Mouse (Mus musculus) urinary bladder, postnatal 36 days (tissue): ENCODE data around the gene Med1.

ENCODE experiments used
- DNase-seq, 2 experiments: peaks; one replicate each; pipeline ENCODE4 v3.0.0; 2022; ENCODE audit warnings: low spot score in 2 of 2, mixed read lengths in 1 of 2

Gene Med1

DNA sequence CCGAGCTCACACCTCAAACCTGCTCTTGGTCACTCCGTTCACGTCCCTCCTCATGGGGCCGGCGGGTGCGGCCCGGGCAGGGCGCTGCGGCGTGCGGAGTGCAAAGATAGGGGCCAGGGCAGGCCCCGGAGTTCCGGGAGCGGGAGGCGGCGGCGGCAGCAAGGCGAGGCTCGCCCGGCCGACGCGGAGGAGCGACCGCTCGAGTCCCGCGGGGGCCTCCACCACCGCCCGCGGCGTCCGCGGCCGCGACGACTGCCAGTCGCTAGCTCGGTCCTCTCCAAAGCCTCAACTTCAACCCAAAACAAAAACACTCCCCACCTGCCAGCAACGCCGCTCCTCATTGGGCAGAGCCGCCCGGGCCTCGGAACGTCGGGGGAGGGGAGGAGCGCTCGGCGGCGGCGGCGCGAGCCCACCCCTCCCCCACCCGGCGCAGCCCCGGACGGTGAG is 43.8 kb downstream of the Med1 start:
- DNase-seq = peak; percentile 95

DNA sequence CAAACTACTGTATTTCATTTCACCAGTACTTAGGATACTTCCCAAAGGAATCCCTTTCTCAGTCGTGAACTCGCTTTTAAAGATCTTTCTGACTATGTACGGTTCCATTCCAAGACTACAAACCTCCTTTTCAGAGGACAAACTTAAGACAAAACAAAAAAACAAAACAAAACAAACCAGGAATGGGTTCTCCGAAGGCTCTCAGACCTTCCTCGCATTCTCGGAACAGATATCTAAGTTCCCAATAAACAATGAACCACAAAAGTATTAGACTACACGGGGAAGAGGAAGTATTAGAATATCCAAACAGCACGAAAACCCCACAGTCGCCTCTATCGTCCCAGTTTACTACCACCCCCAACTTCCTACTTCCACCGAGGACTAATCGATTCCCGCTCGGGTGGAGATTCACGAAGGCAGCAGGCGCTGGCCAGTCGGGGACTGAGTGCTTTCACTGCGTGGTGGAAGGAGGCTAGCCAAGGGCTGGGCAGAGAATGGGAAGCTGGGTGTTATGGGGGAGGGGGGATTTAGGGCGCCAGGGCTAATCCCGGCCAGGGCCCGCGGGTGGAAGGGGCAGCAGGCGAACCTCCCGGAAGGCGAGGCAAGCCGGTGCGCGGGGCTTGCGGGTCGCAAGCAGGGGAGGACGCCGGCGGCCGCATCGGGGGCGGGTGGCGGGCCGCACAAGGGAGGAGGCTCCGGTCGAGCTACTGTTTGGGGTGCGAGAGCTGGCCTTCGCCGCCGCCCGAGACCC is 44.4 kb downstream of the Med1 start:
- DNase-seq = peak in 1 of 2 experiments; percentile 31

DNA sequence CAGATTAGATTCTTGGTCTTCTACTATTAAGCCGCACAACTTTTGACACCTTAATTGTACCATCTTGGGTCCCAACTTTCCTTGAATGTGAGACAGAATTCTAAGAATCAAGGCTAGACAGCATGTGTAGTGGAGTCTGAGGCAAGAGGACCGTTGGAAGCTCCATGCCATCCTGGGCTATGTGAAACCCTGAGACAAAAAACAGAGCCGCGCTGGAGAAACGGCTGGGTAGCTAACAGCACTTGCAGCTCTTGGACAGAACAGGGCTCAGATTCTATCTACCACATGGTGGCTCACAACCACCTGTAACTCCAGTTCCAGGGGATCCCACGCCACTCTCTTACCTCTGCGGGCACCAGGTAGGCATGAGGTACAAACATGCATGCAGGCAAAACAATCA is 47.2 kb downstream of the Med1 start:
- no peak for DNase-seq

DNA sequence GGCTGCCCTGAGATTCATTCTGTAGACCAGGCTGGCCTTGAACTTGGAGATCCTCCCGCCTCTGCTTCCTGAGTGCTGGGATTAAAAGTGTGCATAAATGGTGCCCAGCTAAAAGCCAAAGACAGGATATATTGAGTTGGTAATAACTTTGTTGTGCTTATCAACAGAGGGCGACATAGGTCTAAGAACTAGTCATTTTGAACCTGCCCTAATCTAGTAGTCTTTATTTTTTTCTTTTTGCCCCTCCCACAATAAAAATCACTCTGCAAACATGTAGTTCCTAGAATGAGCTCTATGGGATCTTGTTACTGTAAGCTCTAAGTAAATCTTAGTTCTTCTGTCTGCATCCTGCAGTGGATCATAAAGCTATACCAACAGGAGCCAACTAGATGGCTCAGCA is 50.5 kb downstream of the Med1 start:
- DNase-seq = no peak

DNA sequence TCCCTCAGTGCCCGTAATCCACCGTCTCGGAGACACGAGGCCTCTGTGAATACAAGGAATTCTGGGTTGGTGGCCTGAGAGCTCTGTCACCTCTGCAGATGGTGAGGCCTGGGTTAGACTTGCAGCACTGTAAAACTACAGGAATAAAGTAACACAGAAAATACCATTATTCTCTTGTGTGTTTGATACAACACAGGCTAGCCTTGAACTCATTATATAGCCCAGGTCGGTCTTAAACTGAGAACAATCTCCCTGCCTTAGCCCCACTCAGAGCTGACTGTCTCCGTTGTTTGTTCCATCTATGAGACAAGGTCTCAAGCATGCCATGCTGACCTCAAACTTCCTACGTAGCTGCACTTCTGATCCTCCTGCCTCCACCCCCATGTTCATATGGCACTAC is 54.2 kb downstream of the Med1 start:
- DNase-seq = no peak

DNA sequence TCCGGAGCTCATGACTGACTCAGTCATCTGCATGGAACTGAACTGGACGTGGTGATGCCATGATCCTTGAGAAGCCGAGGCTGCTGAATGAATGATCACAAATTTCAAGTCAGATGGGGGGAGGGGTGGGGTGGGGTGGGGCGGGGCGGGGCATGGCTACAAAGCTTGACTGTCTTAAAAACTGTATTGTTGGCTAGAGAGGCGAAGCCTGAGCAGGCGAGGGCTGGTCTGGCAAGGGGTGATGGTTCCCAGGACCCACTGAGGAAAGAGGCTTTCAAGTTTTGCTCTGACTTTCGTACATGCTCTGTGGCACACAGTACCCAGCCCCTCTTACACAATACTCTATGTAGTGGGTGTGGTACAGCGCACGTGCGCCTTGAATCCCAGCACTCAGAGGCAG is 55.3 kb downstream of the Med1 start:
- DNase-seq = no peak

DNA sequence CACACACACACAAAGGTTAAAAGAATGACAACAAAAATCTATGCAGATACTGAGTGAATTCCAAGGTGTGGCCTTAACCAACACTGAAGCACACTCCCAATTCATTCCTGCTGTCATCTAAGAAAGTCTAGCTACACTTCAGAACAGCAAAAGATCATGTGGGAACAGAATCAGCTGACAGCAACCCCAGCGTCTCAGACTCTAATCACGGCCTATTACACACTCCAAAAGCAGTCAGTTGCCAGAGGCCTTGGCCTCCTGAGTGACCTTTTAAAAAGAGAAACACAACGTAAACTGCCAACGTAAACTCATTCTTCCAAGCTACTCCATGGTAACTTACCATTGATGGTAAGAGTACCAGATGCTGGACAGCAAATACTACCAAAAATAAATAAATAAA is 58.1 kb downstream of the Med1 start:
- DNase-seq = no peak

DNA sequence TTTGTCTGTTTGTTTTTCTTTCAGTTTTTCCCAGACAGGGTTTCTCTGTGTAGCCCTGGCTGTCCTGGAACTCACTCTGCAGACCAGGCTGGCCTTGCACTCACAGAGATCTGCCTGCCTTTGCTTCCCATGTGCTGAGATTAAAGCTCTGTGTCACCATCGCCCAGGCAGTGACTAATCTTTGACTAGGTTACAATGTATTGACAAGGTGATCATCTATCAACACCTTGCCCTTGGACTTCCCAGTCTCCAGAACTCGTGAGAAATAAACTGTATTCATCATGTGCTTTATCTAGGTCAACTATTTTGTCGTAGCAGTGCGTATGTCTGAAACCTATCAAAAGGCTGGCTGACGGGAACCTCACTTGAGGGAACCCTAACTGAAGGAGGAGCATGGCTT is 69.7 kb downstream of the Med1 start:
- no peak for DNase-seq

DNA sequence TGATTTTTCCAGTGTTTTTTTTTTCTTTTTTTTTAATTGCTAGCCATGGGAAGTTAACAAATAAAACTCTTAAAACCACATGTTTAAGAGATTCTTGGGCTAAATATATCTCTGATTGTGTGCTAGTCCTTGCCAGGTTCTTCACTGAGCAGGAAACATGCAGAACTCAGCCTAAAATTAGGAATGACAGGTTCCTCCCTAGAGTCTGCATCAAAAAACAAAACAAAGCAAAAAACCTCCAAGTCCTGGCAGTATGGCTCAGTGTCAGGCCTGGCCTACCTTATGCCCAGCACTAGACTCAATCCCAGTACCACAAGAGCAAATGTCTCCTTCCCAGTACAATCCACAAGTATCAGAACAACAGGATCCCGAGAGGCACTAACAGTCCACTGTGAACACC is 78.7 kb downstream of the Med1 start:
- DNase-seq = no peak

DNA sequence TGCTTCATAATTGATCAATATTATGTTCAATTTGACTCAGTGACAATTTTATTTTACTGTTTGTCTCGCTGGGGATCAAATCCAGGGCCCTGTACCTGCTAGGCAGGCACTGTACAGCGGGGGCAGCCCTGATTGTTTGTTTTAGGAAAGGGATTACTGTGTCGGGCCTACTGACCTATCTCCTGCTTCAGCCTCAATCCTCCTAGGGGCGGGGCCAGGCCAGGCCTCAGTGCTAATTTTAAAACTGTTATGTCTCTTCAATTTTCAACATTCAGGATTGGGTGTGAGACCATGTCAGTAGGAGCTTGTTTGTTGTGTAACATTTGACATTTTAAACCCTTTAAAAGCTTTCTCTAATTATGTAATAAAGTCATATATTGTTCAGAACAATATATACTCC is 79.6 kb downstream of the Med1 start:
- no peak for DNase-seq

DNA sequence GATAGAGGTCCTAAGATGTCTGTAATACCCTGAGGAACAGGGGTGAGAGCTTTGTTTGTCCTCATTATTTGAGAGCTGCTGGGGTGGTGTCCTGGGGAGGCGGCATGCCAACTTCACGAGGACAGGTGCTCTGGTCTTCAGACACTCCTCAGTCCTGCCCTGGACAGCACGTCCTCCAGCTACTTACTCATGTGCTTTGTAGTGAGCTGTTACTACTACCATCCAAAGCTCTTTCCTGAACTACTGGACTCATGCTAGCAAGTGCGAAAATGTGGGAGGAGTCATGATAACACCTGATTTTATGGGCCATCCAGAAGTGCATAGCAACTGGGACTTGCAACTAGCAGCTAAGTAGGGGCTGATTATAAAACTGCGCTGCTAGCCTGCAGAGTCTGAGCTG is 83.4 kb downstream of the Med1 start:
- no peak for DNase-seq
